Mouse (Mus musculus) inflammation-experienced regulatory T-cells, adult 6 months (primary cell): ENCODE data around the gene Fto. TPM values are rescaled to one million over a fixed set of nuclear protein-coding genes. Genes with fewer than 3 reads are reported as not detected.

ENCODE experiments used
- ATAC-seq: one replicate; pipeline ENCODE4 v1.8.0; 2017
- polyA plus RNA-seq, 3 experiments: library from polyadenylated mRNA; unstranded; fragments of 100-300 nt; shearing (Covaris generic); gene quantifications; one replicate each; pipeline ENCODE4 v1.2.1; 2017

The Fto gene
- polyA plus RNA-seq, 3 experiments from 2014 or later: 41.0 to 102 (median 94.5) TPM

DNA sequence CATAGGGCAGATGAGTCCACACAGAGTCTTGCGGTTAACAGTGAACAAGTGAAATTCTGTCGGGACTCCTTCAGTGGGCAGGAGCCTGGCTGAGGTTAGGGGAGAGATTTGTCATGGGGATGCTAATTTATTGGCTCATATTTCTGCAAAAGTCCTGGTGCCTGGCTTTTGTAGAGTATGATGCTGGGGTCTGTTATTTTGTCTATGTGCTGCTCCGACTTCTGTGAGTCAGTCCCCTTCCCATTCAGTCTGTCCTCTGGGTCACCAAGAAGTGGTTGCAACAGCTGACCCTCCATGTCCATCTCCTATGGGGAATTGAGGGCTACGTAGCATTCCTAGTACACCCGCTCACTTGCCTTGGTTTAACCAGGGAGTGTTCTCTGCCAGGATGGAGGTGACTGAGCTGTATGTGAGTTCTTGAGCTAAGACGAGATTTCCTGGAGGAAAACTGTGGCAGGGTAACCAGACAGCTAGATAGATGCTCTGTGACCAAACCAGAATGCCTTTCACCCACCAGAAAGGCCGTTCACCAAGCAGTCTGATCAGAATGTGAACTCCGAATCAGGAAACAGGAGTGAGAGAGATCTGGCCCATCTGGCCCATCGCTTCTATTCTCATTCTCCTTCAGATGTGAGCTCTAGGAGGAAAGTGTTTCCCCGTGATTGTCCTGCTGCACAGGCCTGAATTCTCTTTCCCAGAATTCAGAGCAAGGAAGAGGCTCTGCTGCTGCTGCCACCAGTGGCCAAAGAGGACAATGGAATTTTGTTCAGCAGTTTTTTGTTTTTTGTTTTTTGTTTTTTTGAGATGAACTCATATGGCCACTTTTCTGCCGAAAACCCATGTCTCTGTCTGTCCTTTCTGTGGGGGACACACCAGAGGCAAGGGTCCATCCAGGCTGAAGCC is 302.7 kb downstream of the Fto start:
- ATAC-seq: no peak

DNA sequence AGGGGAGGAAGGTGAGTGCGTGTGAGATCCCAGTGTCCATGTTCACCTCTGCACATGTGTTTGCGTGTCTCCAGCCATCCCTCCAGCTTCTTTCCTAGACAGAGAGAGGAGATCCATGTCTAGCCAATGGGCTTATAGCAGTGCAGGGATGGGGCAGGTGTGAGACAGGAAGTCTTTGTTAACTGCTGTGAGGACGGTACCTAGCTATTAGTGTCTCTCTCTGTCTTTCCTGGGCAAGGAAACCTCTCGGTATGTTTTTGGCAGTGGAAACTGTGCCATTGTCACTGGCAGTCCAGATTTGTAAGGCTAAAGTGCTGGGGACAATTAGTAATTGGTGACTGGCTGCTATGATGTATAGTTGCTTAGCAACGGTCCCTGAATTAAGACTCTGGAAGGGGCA is 304.4 kb downstream of the Fto start:
- no peak for ATAC-seq

DNA sequence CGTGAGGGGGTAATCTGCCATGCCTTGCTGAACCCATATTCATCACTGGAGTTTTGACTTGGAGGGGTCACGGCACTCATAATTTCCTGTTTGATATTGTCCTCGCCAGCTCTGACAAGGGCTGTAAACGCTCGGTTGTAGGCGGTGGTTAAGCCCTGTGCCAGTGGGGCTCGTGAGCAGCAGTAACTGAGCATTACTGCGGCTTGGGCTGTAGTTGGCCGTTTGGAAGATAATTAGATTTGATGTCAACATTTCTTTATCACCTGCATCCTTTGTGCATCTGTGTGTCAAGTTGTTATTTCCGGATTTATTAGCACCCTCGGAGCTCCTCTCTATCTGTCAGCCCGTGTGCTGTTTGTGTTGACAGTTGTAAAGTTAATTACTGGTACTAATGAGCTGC is 309.4 kb downstream of the Fto start:
- ATAC-seq: no peak

GRCm38 (mm10) chr8:91625686-91626558 is 312.6 kb downstream of the Fto start:
- ATAC-seq: no peak

DNA sequence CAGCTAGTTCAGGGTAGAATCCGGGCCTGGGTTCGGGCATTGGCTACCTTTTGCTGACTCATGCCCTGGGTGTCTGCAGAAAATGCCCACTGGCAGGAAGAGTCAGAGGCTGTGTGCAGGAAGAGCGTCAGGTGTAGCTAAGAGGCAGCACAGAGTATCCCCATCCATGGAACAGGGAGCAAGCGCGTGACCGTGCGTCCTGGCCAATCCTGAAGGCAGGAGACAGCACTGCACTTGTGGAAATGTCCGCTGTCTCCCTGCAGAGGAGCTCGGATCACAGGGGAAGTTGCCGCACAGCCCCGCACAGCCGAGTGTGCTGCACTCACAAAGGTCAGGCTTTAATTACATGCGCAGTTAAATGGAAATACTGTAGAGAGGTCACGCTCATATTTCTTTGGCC is 316.3 kb downstream of the Fto start:
- ATAC-seq: no peak

- no peak for ATAC-seq
Measured at GRCm38 (mm10) chr8:91630320-91631033, 317.2 kb downstream of the Fto start.

- no peak for ATAC-seq
Measured at GRCm38 (mm10) chr8:91632411-91632810, 319.1 kb downstream of the Fto start.

DNA sequence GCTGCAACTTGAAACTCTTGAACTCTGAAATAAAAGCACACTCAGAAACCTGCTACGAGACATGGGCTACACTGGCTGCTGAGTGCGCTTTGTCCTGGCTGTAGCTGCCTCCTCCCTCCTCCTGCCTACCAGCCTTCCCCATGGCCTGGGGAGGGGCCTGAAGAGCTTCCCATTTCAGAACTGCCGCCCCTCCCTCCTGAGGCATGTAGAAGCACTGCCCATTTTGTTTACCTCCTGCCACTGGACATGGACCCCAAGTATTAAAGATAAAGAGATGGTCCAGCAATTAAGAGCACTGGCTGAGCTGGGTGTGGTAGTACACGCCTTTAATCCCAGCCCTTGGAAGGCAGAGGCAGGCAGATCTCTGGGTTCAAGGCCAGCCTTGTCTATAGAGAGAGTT is 322.1 kb downstream of the Fto start:
- ATAC-seq: no peak

GRCm38 (mm10) chr8:91636887-91637286 is 323.6 kb downstream of the Fto start:
- no peak for ATAC-seq

DNA sequence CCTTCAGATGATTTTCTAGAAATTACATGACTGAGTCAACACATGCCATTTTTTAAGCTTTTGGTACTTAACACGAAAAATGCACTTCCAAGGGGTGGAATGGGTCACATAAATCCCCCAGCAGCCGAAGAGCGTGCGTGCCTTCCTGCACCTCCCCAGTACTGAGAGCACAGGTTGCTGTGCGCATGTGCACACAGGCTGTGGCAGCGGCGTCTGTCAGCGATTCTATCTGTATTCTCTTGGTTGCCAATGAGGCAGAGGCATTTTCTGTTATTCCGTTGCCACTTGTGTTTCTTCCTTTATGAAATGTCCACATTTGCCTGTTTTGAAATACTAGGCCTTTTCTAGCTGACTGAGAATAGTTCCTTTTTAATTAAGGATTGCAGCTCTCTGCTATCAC is 324.4 kb downstream of the Fto start:
- no peak for ATAC-seq

GRCm38 (mm10) chr8:91638256-91638655 is 324.9 kb downstream of the Fto start:
- ATAC-seq: no peak

DNA sequence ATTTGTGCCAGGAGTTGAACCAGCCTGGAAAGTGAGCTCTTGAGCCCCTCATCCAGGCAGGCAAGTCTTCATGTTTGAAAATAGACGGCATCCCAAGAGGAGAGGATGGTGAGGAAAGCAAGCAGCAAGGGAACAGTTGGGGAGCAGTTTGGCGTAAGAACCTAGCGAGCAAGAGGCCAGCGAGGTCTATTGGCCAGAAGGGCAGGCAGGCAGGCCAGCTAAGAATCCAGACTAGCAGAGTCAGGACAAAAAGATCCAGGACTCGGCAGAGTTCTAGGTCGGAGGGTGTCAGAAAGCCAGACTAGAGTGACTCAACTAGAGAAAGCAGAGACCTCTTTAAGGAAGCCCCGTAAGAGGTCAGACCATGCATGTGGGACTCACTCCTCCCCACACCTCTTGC is 327.1 kb downstream of the Fto start:
- ATAC-seq: no peak

DNA sequence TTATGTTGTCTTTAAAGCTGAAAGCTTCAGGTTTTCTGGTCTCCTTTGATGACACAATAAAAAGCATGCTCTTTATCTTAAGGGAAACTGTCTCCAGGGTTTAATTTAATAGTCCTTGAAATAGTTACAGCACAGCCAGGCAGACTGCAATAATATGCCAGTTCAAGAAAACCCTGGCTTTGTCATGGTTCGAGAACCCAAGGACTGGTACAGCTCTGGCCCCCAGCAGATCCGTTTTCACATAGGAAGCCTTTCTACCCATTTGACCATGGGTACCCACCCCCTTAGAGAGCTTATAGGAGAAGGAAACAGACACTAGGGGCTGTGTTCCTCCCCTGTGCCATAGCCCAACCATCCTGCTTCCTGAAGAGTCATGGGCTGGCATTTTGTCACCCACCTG is 332.2 kb downstream of the Fto start:
- no peak for ATAC-seq

- no peak for ATAC-seq
Measured at GRCm38 (mm10) chr8:91647959-91648358, 334.6 kb downstream of the Fto start.

DNA sequence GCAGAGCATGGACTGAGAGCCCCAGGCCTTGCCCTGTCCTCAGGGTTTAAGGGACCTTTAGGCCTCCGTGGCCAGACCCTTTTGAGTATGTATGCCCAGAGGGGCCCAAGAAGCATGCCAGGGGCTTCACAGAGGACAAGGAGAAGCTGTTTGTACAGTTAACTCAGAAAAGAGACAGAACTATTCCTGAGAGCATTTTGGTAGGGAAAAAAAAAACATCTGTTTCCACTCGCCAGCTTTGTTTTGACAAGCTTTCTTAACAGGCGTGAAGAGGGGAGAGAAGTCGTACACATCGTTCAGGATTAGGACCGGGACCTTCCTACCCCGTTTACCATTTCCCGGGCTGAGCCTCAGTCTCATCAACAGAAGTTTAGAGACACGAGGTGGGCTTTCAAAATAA is 335.5 kb downstream of the Fto start:
- no peak for ATAC-seq

DNA sequence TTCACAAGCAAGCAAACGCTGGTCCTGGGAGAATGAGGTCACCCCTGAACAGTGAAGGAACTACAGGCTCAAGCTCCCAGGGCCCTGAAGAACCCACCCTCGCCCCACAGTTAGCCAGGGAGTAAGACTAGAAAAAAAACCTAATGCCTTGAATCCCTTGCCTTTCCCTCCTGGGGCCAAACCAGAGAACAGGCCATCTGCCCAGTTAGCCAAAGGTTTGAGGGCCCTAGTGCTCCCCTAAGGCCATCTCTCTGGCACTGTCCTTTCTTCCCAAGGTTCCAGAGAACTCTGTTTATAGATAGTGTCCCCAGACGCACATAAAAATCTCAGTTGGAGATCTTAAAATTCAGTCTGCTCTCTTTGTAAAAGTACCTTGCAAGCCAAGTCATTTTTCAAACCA is 340.2 kb downstream of the Fto start:
- ATAC-seq: no peak

DNA sequence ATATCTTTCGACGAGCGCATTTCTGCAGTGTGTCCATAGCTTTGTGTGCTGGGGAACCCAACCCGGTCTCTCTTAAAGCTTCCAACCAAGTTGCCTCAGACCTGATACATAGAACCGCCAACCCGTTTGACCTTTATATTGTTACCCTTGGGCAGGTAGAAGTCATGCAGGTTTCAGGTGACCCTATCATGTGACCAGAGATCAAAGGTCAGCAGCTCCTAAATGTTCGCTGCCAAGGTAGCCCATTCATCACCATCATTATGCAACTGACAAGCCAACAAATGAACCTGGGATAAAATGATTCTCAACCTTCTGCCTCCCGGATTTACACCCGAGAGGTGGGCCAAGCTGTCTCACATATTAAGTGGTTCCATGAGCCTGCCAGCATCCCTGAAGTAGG is 344.1 kb downstream of the Fto start:
- ATAC-seq: no peak

GRCm38 (mm10) chr8:91660879-91661278 is 347.6 kb downstream of the Fto start:
- ATAC-seq: no peak

GRCm38 (mm10) chr8:91669461-91670071 is 356.2 kb downstream of the Fto start:
- no peak for ATAC-seq

GRCm38 (mm10) chr8:91676928-91677327 is 363.6 kb downstream of the Fto start:
- no peak for ATAC-seq

- ATAC-seq: no peak
Measured at GRCm38 (mm10) chr8:91679451-91679850, 366.1 kb downstream of the Fto start.

DNA sequence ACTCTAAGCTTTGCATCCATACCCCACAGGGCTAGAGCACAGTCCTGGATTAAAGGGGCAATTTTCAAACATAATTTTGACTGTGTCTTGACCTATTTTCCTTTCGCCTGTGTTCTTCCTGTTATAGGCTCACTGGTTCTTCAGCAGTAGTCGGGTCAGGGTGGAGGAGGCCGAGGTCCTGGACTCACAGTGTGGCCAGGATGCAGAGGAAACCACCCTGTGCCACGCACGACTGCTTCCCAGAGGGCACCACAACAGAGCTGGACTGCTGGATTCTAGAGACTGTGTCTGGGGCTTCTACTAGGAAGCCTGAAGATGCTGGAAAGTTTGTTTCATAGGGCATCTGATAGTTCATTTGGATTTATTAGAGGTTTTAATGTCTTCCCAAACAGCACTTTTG is 366.8 kb downstream of the Fto start:
- no peak for ATAC-seq
